Mouse (Mus musculus): ENCODE measurements at regions not wholly inside any gene's neighbourhood (a gene's known extent, or its start where the extent isn't known, plus 50 kb on each side); places are given as distances from the start of the nearest gene placed in this dataset.

- DNase-seq: no peak
- TF ChIP-seq POLR2A (IDR thresholded peaks at IDR 0.05; ENCODE audit: control insufficient read depth, extremely low read depth, insufficient read depth, low read length, poor library complexity) (no peak), CTCF (IDR thresholded peaks at IDR 0.05; ENCODE audit: borderline replicate concordance, control insufficient read depth, extremely low read depth, insufficient read depth, low read length, poor library complexity) (no peak)
- Histone ChIP-seq H3K27ac (ENCODE audit: control insufficient read depth, insufficient read depth, low read length) (no peak overlapping the region), H3K27me3 (ENCODE audit: control insufficient read depth, insufficient read depth, low read length) (no peaks in the 10 kb centered on the region), H3K4me3 (ENCODE audit: control insufficient read depth, insufficient read depth, low read length) (no peak overlapping the region), H3K4me1 (replicated peaks; ENCODE audit: control insufficient read depth, insufficient read depth, low read length) (no peaks in the 10 kb centered on the region), H3K36me3 (ENCODE audit: control insufficient read depth, insufficient read depth, low read length) (no peaks in the 10 kb centered on the region)
- WGBS: 70% methylated on average over 2 of the region's 2 CpGs
These were observed 554.2 kb downstream of the Ccdc171 start for GRCm38 (mm10) chr4:84079516-84079915.

- H3K36me3 ChIP-seq (ENCODE audit: control insufficient read depth, insufficient read depth, low read length): no peaks in the 10 kb centered on the region
- H3K4me3 ChIP-seq (ENCODE audit: control insufficient read depth, insufficient read depth, low read length): no peak overlapping the region
- no peaks in the 10 kb centered on the region for H3K4me1 ChIP-seq (replicated peaks; ENCODE audit: control insufficient read depth, insufficient read depth, low read length)
- WGBS: 28% methylated on average over 7 of the region's 7 CpGs
- no peak for DNase-seq
- no peaks in the 10 kb centered on the region for H3K27me3 ChIP-seq (ENCODE audit: control insufficient read depth, insufficient read depth, low read length)
- TF ChIP-seq CTCF (IDR thresholded peaks at IDR 0.05; ENCODE audit: borderline replicate concordance, control insufficient read depth, extremely low read depth, insufficient read depth, low read length, poor library complexity) (no peak), POLR2A (IDR thresholded peaks at IDR 0.05; ENCODE audit: control insufficient read depth, extremely low read depth, insufficient read depth, low read length, poor library complexity) (no peak)
- H3K27ac ChIP-seq (ENCODE audit: control insufficient read depth, insufficient read depth, low read length): no peak overlapping the region
These were observed 556.2 kb downstream of the Ccdc171 start for GRCm38 (mm10) chr4:84081518-84081917.

- 97% methylated on average over 12 of the region's 12 CpGs for WGBS
- DNase-seq: no peak
- TF ChIP-seq POLR2A (IDR thresholded peaks at IDR 0.05; ENCODE audit: control insufficient read depth, extremely low read depth, insufficient read depth, low read length, poor library complexity): no peak
- TF ChIP-seq CTCF (IDR thresholded peaks at IDR 0.05; ENCODE audit: borderline replicate concordance, control insufficient read depth, extremely low read depth, insufficient read depth, low read length, poor library complexity): no peak
- no peaks in the 10 kb centered on the region for H3K27me3 ChIP-seq (ENCODE audit: control insufficient read depth, insufficient read depth, low read length)
- no peak overlapping the region for H3K27ac ChIP-seq (ENCODE audit: control insufficient read depth, insufficient read depth, low read length)
- no peaks in the 10 kb centered on the region for H3K36me3 ChIP-seq (ENCODE audit: control insufficient read depth, insufficient read depth, low read length)
- H3K4me1 ChIP-seq (replicated peaks; ENCODE audit: control insufficient read depth, insufficient read depth, low read length): no peaks in the 10 kb centered on the region
- no peak overlapping the region for H3K4me3 ChIP-seq (ENCODE audit: control insufficient read depth, insufficient read depth, low read length)
These were observed 562.8 kb downstream of the Ccdc171 start for GRCm38 (mm10) chr4:84088166-84088565.

GRCm38 (mm10) chr4:84092509-84092908 is 567.2 kb downstream of the Ccdc171 start:
- no peak overlapping the region for H3K4me3 ChIP-seq (ENCODE audit: control insufficient read depth, insufficient read depth, low read length)
- no peak for TF ChIP-seq CTCF (IDR thresholded peaks at IDR 0.05; ENCODE audit: borderline replicate concordance, control insufficient read depth, extremely low read depth, insufficient read depth, low read length, poor library complexity)
- no peak for TF ChIP-seq POLR2A (IDR thresholded peaks at IDR 0.05; ENCODE audit: control insufficient read depth, extremely low read depth, insufficient read depth, low read length, poor library complexity)
- no peaks in the 10 kb centered on the region for H3K36me3 ChIP-seq (ENCODE audit: control insufficient read depth, insufficient read depth, low read length)
- no peak overlapping the region for H3K27ac ChIP-seq (ENCODE audit: control insufficient read depth, insufficient read depth, low read length)
- 84% methylated on average over 9 of the region's 9 CpGs for WGBS
- H3K27me3 ChIP-seq (ENCODE audit: control insufficient read depth, insufficient read depth, low read length): no peaks in the 10 kb centered on the region
- no peaks in the 10 kb centered on the region for H3K4me1 ChIP-seq (replicated peaks; ENCODE audit: control insufficient read depth, insufficient read depth, low read length)
- no peak for DNase-seq

GRCm38 (mm10) chr4:84095237-84095636 is 569.9 kb downstream of the Ccdc171 start:
- DNase-seq: no peak
- Histone ChIP-seq H3K4me3 (ENCODE audit: control insufficient read depth, insufficient read depth, low read length) (no peak overlapping the region), H3K36me3 (ENCODE audit: control insufficient read depth, insufficient read depth, low read length) (no peaks in the 10 kb centered on the region), H3K27me3 (ENCODE audit: control insufficient read depth, insufficient read depth, low read length) (no peaks in the 10 kb centered on the region), H3K4me1 (replicated peaks; ENCODE audit: control insufficient read depth, insufficient read depth, low read length) (no peaks in the 10 kb centered on the region), H3K27ac (ENCODE audit: control insufficient read depth, insufficient read depth, low read length) (no peak overlapping the region)
- TF ChIP-seq CTCF (IDR thresholded peaks at IDR 0.05; ENCODE audit: borderline replicate concordance, control insufficient read depth, extremely low read depth, insufficient read depth, low read length, poor library complexity) (no peak), POLR2A (IDR thresholded peaks at IDR 0.05; ENCODE audit: control insufficient read depth, extremely low read depth, insufficient read depth, low read length, poor library complexity) (no peak)
- WGBS: 96% methylated on average over 3 of the region's 3 CpGs

GRCm38 (mm10) chr4:84096081-84096480 is 570.7 kb downstream of the Ccdc171 start:
- 95% methylated on average over 4 of the region's 4 CpGs for WGBS
- Histone ChIP-seq H3K4me1 (replicated peaks; ENCODE audit: control insufficient read depth, insufficient read depth, low read length) (no peaks in the 10 kb centered on the region), H3K4me3 (ENCODE audit: control insufficient read depth, insufficient read depth, low read length) (no peak overlapping the region), H3K27me3 (ENCODE audit: control insufficient read depth, insufficient read depth, low read length) (no peaks in the 10 kb centered on the region), H3K36me3 (ENCODE audit: control insufficient read depth, insufficient read depth, low read length) (no peaks in the 10 kb centered on the region), H3K27ac (ENCODE audit: control insufficient read depth, insufficient read depth, low read length) (no peak overlapping the region)
- TF ChIP-seq POLR2A (IDR thresholded peaks at IDR 0.05; ENCODE audit: control insufficient read depth, extremely low read depth, insufficient read depth, low read length, poor library complexity): no peak
- TF ChIP-seq CTCF (IDR thresholded peaks at IDR 0.05; ENCODE audit: borderline replicate concordance, control insufficient read depth, extremely low read depth, insufficient read depth, low read length, poor library complexity): no peak
- DNase-seq: no peak

GRCm38 (mm10) chr4:84099071-84099470 is 573.7 kb downstream of the Ccdc171 start:
- no peaks in the 10 kb centered on the region for H3K36me3 ChIP-seq (ENCODE audit: control insufficient read depth, insufficient read depth, low read length)
- no peak for DNase-seq
- TF ChIP-seq POLR2A (IDR thresholded peaks at IDR 0.05; ENCODE audit: control insufficient read depth, extremely low read depth, insufficient read depth, low read length, poor library complexity) (no peak), CTCF (IDR thresholded peaks at IDR 0.05; ENCODE audit: borderline replicate concordance, control insufficient read depth, extremely low read depth, insufficient read depth, low read length, poor library complexity) (no peak)
- no peaks in the 10 kb centered on the region for H3K4me1 ChIP-seq (replicated peaks; ENCODE audit: control insufficient read depth, insufficient read depth, low read length)
- no peak overlapping the region for H3K27ac ChIP-seq (ENCODE audit: control insufficient read depth, insufficient read depth, low read length)
- H3K4me3 ChIP-seq (ENCODE audit: control insufficient read depth, insufficient read depth, low read length): no peak overlapping the region
- no peaks in the 10 kb centered on the region for H3K27me3 ChIP-seq (ENCODE audit: control insufficient read depth, insufficient read depth, low read length)
- WGBS: 95% methylated on average over 8 of the region's 8 CpGs

Data from thymus, adult 2 months (tissue).